Mouse (Mus musculus) WW6 (cell line): Measurements from ENCODE around the gene Kcnj6.
"Not testable (repeated sequence)": the region's sequence is repeated elsewhere in the genome, so short reads cannot be mapped to it uniquely, and the experiment has no call there.

Source experiments
- DNase-seq: peaks from one replicate; pipeline ENCODE4 v3.0.0-alpha.2; 2013; ENCODE audit warnings: low read depth, low spot score

The Kcnj6 gene

GRCm38 (mm10) chr16:94852407-94853160 lies 144.9 kb downstream of the Kcnj6 start:
- no peak for DNase-seq

GRCm38 (mm10) chr16:94850393-94850792 lies 147.1 kb downstream of the Kcnj6 start:
- DNase-seq: no peak

GRCm38 (mm10) chr16:94845996-94846395 lies 151.5 kb downstream of the Kcnj6 start:
- no peak for DNase-seq

- DNase-seq: no peak
Measured at GRCm38 (mm10) chr16:94844769-94845168, 152.7 kb downstream of the Kcnj6 start.

- no peak for DNase-seq
Measured at GRCm38 (mm10) chr16:94839398-94839797, 158.1 kb downstream of the Kcnj6 start.

- no peak for DNase-seq
Measured at GRCm38 (mm10) chr16:94837881-94838280, 159.6 kb downstream of the Kcnj6 start.

GRCm38 (mm10) chr16:94834502-94834901 lies 163.0 kb downstream of the Kcnj6 start:
- DNase-seq: no peak

GRCm38 (mm10) chr16:94828166-94828565 lies 169.3 kb downstream of the Kcnj6 start:
- no peak for DNase-seq

- DNase-seq: no peak
Measured at GRCm38 (mm10) chr16:94827092-94827585, 170.4 kb downstream of the Kcnj6 start.

GRCm38 (mm10) chr16:94825274-94825673 lies 172.2 kb downstream of the Kcnj6 start:
- DNase-seq: no peak

GRCm38 (mm10) chr16:94822611-94823010 lies 174.9 kb downstream of the Kcnj6 start:
- no peak for DNase-seq

GRCm38 (mm10) chr16:94821610-94822009 lies 175.9 kb downstream of the Kcnj6 start:
- no peak for DNase-seq

GRCm38 (mm10) chr16:94816391-94816790 lies 181.1 kb downstream of the Kcnj6 start:
- no peak for DNase-seq

- DNase-seq: no peak
Measured at GRCm38 (mm10) chr16:94815891-94816290, 181.6 kb downstream of the Kcnj6 start.

GRCm38 (mm10) chr16:94809286-94809685 lies 188.2 kb downstream of the Kcnj6 start:
- DNase-seq: not testable (repeated sequence)

- no peak for DNase-seq
Measured at GRCm38 (mm10) chr16:94798241-94798640, 199.3 kb downstream of the Kcnj6 start.

GRCm38 (mm10) chr16:94797366-94797765 lies 200.1 kb downstream of the Kcnj6 start:
- no peak for DNase-seq

- DNase-seq: no peak
Measured at GRCm38 (mm10) chr16:94793041-94793440, 204.5 kb downstream of the Kcnj6 start.

GRCm38 (mm10) chr16:94789958-94790357 lies 207.5 kb downstream of the Kcnj6 start:
- DNase-seq: no peak

- no peak for DNase-seq
Measured at GRCm38 (mm10) chr16:94788716-94789115, 208.8 kb downstream of the Kcnj6 start.

GRCm38 (mm10) chr16:94788165-94788564 lies 209.3 kb downstream of the Kcnj6 start:
- DNase-seq: no peak

- DNase-seq: no peak
Measured at GRCm38 (mm10) chr16:94785873-94786272, 211.6 kb downstream of the Kcnj6 start.

- no peak for DNase-seq
Measured at GRCm38 (mm10) chr16:94783696-94784095, 213.8 kb downstream of the Kcnj6 start.
